Mouse (Mus musculus) small intestine, adult 2 months (tissue): ENCODE data around the gene Lrrc57.

Experiments used
- CTCF ChIP-seq: fragments of 200-500 bp; IDR thresholded peaks from 2 replicates; pipeline ENCODE4 v1.5.1; 2012; ENCODE audit warnings: low read depth, mild to moderate bottlenecking, control low read depth, inconsistent platforms, low read length, moderate library complexity, mixed read lengths; ENCODE audit not compliant: insufficient replicate concordance, insufficient read length; ENCODE audit errors: extremely low read depth
- POLR2A ChIP-seq: fragments of 200-500 bp; IDR thresholded peaks from 2 replicates; pipeline ENCODE4 v1.6.1; 2012; ENCODE audit warnings: low read depth, mild to moderate bottlenecking, control low read depth, inconsistent platforms, low read length, moderate library complexity

GRCm38 (mm10) chr2:120563235-120563990 lies 45.9 kb downstream of the Lrrc57 start, which contains the start of gene Zfp106:
- TF ChIP-seq POLR2A (peak; percentile 62), CTCF (no peak)
